Mouse (Mus musculus): ENCODE results near the gene Fam19a1. TPM values are rescaled to one million over a fixed set of nuclear protein-coding genes. Genes with fewer than 3 reads are reported as not detected.

The Fam19a1 gene
- polyA plus RNA-seq, 1 experiment: not detected

DNA sequence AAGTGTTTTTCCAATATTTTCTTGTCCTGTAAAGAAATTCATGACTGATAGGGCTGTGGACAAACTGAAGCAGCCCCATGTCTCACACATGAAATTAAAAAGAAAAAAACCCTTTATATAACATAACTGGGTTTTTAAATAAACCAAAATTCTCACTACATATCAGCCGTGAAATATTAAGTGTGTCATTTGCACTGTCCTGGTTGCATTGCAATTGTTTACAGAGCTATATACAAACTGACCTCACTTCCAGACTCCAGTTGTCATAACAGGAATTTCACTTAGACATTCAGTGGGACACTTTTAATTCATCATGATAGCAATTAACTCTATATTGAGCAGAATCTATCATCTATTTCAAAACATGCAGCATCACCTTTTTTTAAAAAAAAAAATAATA, 553.4 kb downstream of the Fam19a1 start:
- WGBS: 83% methylated on average over 1 of the region's 1 CpGs

DNA sequence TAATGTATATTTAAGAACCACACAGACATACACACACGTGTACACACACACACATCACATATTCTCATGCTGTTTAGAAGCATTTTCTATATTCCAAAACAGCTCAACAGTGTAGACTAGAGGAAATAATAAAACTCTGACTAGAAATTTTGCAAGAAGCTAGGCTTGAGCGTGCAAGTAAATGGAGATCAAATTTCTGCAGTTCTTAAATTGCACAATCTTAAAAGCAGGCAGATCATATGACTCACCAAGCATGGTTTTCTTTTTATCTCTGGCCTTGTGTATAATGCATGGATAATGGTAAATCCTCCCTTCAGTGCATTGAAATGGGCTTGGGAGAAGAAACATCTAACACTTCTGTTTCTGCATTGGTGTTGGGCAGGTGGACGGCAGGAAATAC, 564.9 kb downstream of the Fam19a1 start:
- WGBS: 73% methylated on average over 3 of the region's 3 CpGs
- H3K4me3 ChIP-seq (replicated peaks; ENCODE audit: control insufficient read depth, low read depth, low read length): no peak overlapping the region
- no peak for TF ChIP-seq CTCF (IDR thresholded peaks at IDR 0.05; ENCODE audit: control insufficient read depth, insufficient read depth, low read length)
- TF ChIP-seq POLR2A (IDR thresholded peaks at IDR 0.05; ENCODE audit: borderline replicate concordance, control insufficient read depth, low read depth, low read length): no peak

More for the DNA sequence above, 553.4 kb downstream of the Fam19a1 start:
- Histone ChIP-seq H3K4me3 (replicated peaks; ENCODE audit: control insufficient read depth, low read depth, low read length) (no peak overlapping the region), H3K4me1 (ENCODE audit: control insufficient read depth, insufficient read depth, low read length) (no peaks in the 10 kb centered on the region), H3K27ac (ENCODE audit: control insufficient read depth, insufficient read depth, low read depth, low read length, poor library complexity) (no peak overlapping the region)
- TF ChIP-seq CTCF (IDR thresholded peaks at IDR 0.05; ENCODE audit: control insufficient read depth, insufficient read depth, low read length) (no peak), POLR2A (IDR thresholded peaks at IDR 0.05; ENCODE audit: borderline replicate concordance, control insufficient read depth, low read depth, low read length) (no peak)

More for the DNA sequence above, 564.9 kb downstream of the Fam19a1 start:
- Histone ChIP-seq H3K4me1 (ENCODE audit: control insufficient read depth, insufficient read depth, low read length) (no peaks in the 10 kb centered on the region), H3K27ac (ENCODE audit: control insufficient read depth, insufficient read depth, low read depth, low read length, poor library complexity) (no peak overlapping the region)

Other genes with a start within 250 kb of the Fam19a1 start
- not detected in 2 replicates for gene 1700123L14Rik, start 53.1 kb downstream of the Fam19a1 start, polyA plus RNA-seq (2011; ENCODE audit: insufficient read depth, insufficient read length, low replicate concordance, missing spikeins)

Measured in bone marrow, adult 2 months (tissue).